Mouse (Mus musculus) cerebellum, adult 11 months (tissue): Measurements from ENCODE around the gene Cdh13.

ENCODE experiments used
- DNase-seq: peaks from one replicate; pipeline ENCODE4 v3.0.0; 2022

Gene Cdh13

GRCm38 (mm10) chr8:118389456-118389855, 105.9 kb downstream of the Cdh13 start:
- no peak for DNase-seq

- peak; percentile 4 for DNase-seq
Observed at GRCm38 (mm10) chr8:118393909-118394650, 110.5 kb downstream of the Cdh13 start.

- no peak for DNase-seq
Observed at GRCm38 (mm10) chr8:118395178-118395577, 111.6 kb downstream of the Cdh13 start.

GRCm38 (mm10) chr8:118404836-118405235, 121.3 kb downstream of the Cdh13 start:
- no peak for DNase-seq

- DNase-seq: no peak
Observed at GRCm38 (mm10) chr8:118407322-118407721, 123.8 kb downstream of the Cdh13 start.

- no peak for DNase-seq
Observed at GRCm38 (mm10) chr8:118409396-118409795, 125.9 kb downstream of the Cdh13 start.

GRCm38 (mm10) chr8:118410341-118410970, 126.9 kb downstream of the Cdh13 start:
- DNase-seq: no peak

GRCm38 (mm10) chr8:118415672-118416071, 132.1 kb downstream of the Cdh13 start:
- no peak for DNase-seq

GRCm38 (mm10) chr8:118416811-118417355, 133.3 kb downstream of the Cdh13 start:
- no peak for DNase-seq

- DNase-seq: no peak
Observed at GRCm38 (mm10) chr8:118422624-118423023, 139.1 kb downstream of the Cdh13 start.

GRCm38 (mm10) chr8:118428941-118429340, 145.4 kb downstream of the Cdh13 start:
- DNase-seq: no peak

- DNase-seq: no peak
Observed at GRCm38 (mm10) chr8:118431731-118432440, 148.4 kb downstream of the Cdh13 start.

- no peak for DNase-seq
Observed at GRCm38 (mm10) chr8:118433553-118434180, 150.1 kb downstream of the Cdh13 start.

- no peak for DNase-seq
Observed at GRCm38 (mm10) chr8:118436751-118437150, 153.2 kb downstream of the Cdh13 start.

GRCm38 (mm10) chr8:118437152-118437551, 153.6 kb downstream of the Cdh13 start:
- DNase-seq: no peak

- no peak for DNase-seq
Observed at GRCm38 (mm10) chr8:118437874-118438273, 154.3 kb downstream of the Cdh13 start.

GRCm38 (mm10) chr8:118439857-118440256, 156.3 kb downstream of the Cdh13 start:
- no peak for DNase-seq

- DNase-seq: no peak
Observed at GRCm38 (mm10) chr8:118443361-118443760, 159.8 kb downstream of the Cdh13 start.

GRCm38 (mm10) chr8:118444651-118445207, 161.2 kb downstream of the Cdh13 start:
- no peak for DNase-seq

- DNase-seq: no peak
Observed at GRCm38 (mm10) chr8:118446516-118446915, 163.0 kb downstream of the Cdh13 start.

- no peak for DNase-seq
Observed at GRCm38 (mm10) chr8:118448011-118448410, 164.5 kb downstream of the Cdh13 start.

GRCm38 (mm10) chr8:118452445-118453103, 169.0 kb downstream of the Cdh13 start:
- DNase-seq: no peak
